Mouse (Mus musculus) midbrain, embryonic 10.5 days (tissue): ENCODE measurements around the gene Rbm44. TPM values are rescaled to one million over a fixed set of nuclear protein-coding genes. Genes with fewer than 3 reads are reported as not detected.

ENCODE experiments used
- DNase-seq: peaks from one replicate; pipeline ENCODE4 v3.0.0-alpha.2; 2017; ENCODE audit warnings: low spot score
- H3K27ac ChIP-seq: fragments of 300-500 bp; sonication (generic); replicated peaks from 2 replicates; pipeline ENCODE4 v1.5.1; 2016; ENCODE audit warnings: mild to moderate bottlenecking
- H3K27me3 ChIP-seq: fragments of 300-500 bp; sonication (generic); 2 replicates; pipeline ENCODE4 v1.6.1; 2016; ENCODE audit warnings: low read depth, mild to moderate bottlenecking; ENCODE audit not compliant: poor library complexity, severe bottlenecking
- H3K36me3 ChIP-seq: fragments of 300-500 bp; sonication (generic); 2 replicates; pipeline ENCODE4 v1.6.1; 2016; ENCODE audit warnings: mild to moderate bottlenecking, moderate library complexity
- H3K4me1 ChIP-seq: fragments of 300-500 bp; sonication (generic); 2 replicates; pipeline ENCODE4 v1.6.1; 2016
- H3K4me3 ChIP-seq: fragments of 300-500 bp; sonication (generic); 2 replicates; pipeline ENCODE4 v1.5.1; 2016; ENCODE audit warnings: mild to moderate bottlenecking, moderate library complexity
- H3K9me3 ChIP-seq: fragments of 300-500 bp; sonication (generic); replicated peaks from 2 replicates; pipeline ENCODE4 v1.6.1; 2016; ENCODE audit warnings: mild to moderate bottlenecking
- WGBS: fragments of 180-500 bp; shearing (Covaris S2); methylation state at CpG from one replicate; pipeline ENCODE4 v1.1.7; 2016; 5-methylcytosine and 5-hydroxymethylcytosine counted together
- polyA plus RNA-seq: library from polyadenylated mRNA; unstranded; fragments of >200 nt; fragmentation: Nextera tagmentation; extraction: Ambion mirVana; gene quantifications from 2 replicates; pipeline ENCODE4 v1.2.1, GENCODE M21; 2016

The Rbm44 gene
- polyA plus RNA-seq, 1 experiment from 2014 or later: 0.36 TPM

GRCm38 (mm10) chr1:91219641-91220321 is 74.9 kb downstream of the Rbm44 start:
- Histone ChIP-seq H3K27me3 (no peaks in the 10 kb centered on the region), H3K36me3 (no peaks in the 10 kb centered on the region), H3K9me3 (no peaks in the 10 kb centered on the region), H3K27ac (no peak overlapping the region), H3K4me3 (no peak overlapping the region), H3K4me1 (peaks cover 5% of the 10 kb centered on the region; the same call in 1 of the 2 replicates)
- DNase-seq: no peak
- WGBS: 85% methylated on average over 7 of the region's 7 CpGs

- H3K27ac ChIP-seq: no peak overlapping the region
- H3K9me3 ChIP-seq: no peaks in the 10 kb centered on the region
- 89% methylated on average over 3 of the region's 3 CpGs for WGBS
- no peaks in the 10 kb centered on the region for H3K27me3 ChIP-seq
- H3K4me3 ChIP-seq: no peak overlapping the region
- peaks cover 5% of the 10 kb centered on the region; the same call in 1 of the 2 replicates for H3K4me1 ChIP-seq
- no peaks in the 10 kb centered on the region for H3K36me3 ChIP-seq
- DNase-seq: no peak
Measured at GRCm38 (mm10) chr1:91220322-91220672, 75.4 kb downstream of the Rbm44 start.

Other genes starting within 250 kb of the Rbm44 start
- 0.14 and 0.20 TPM in 2 replicates for gene Mlph, start 230.0 kb upstream of the Rbm44 start, polyA plus RNA-seq
- not detected in 2 replicates for gene Prlh, start 192.0 kb upstream of the Rbm44 start, polyA plus RNA-seq
- gene Rab17, start 175.4 kb upstream of the Rbm44 start, polyA plus RNA-seq: not detected in 2 replicates
- 19.8 and 22.2 TPM in 2 replicates for gene Lrrfip1, start 146.4 kb upstream of the Rbm44 start, polyA plus RNA-seq
- 0.47 and 0.48 TPM in 2 replicates for gene Ramp1, start 34.7 kb downstream of the Rbm44 start, polyA plus RNA-seq
- gene Ube2f, start 105.2 kb downstream of the Rbm44 start, polyA plus RNA-seq: 87.8 and 92.1 TPM in 2 replicates
- gene Scly, start 153.2 kb downstream of the Rbm44 start, polyA plus RNA-seq: 17.3 and 18.6 TPM in 2 replicates
- gene Espnl, start 177.0 kb downstream of the Rbm44 start, polyA plus RNA-seq: not detected in 2 replicates
- 0.04 and 0.17 TPM in 2 replicates for gene Klhl30, start 205.9 kb downstream of the Rbm44 start, polyA plus RNA-seq
- 0.42 and 1.2 TPM in 2 replicates for gene Erfe, start 221.3 kb downstream of the Rbm44 start, polyA plus RNA-seq